Mouse (Mus musculus): ENCODE data around the gene Ccdc71. TPM values are rescaled to one million over a fixed set of nuclear protein-coding genes. Genes with fewer than 3 reads are reported as not detected.

The Ccdc71 gene
- polyA plus RNA-seq, 1 experiment from 2014 or later = 29.7 TPM

- Histone ChIP-seq H3K9me3 (ENCODE audit: control insufficient read depth, low read length) (no peaks in the 10 kb centered on the region), H3K4me2 (replicated peaks; ENCODE audit: low read depth) (peak overlapping the region; percentile 84), H3K4me1 (replicated peaks; ENCODE audit: control insufficient read depth, insufficient read depth) (peaks cover 4% of the 10 kb centered on the region; the same call in 1 of the 2 replicates), H3K36me3 (ENCODE audit: control insufficient read depth, insufficient read depth, low read length) (peaks cover 37% of the 10 kb centered on the region), H3K4me3 (ENCODE audit: low read depth, low read length) (peak overlapping the region; percentile 96), H3K9ac (ENCODE audit: low read length) (peak overlapping the region; percentile 96), H3K27ac (replicated peaks) (peak overlapping the region; percentile 99), H3K27me3 (ENCODE audit: control insufficient read depth, insufficient read depth, low read length) (no peaks in the 10 kb centered on the region)
- no peak for DNase-seq (ENCODE audit: low spot score)
- WGBS = 73% methylated on average over 16 of the region's 16 CpGs
- ATAC-seq (ENCODE audit: low FRiP score, low TSS enrichment) = no peak
- TF ChIP-seq EP300 (optimal IDR thresholded peaks at IDR 0.05) (no peak), CTCF (IDR thresholded peaks at IDR 0.05; ENCODE audit: low read depth) (no peak)
Observed at GRCm38 (mm10) chr9:108492043-108492750, 31.9 kb downstream of the Ccdc71 start.

GRCm38 (mm10) chr9:108493246-108493645 is 32.9 kb downstream of the Ccdc71 start:
- no peak for ATAC-seq (ENCODE audit: low FRiP score, low TSS enrichment)

GRCm38 (mm10) chr9:108494146-108494825 is 34.0 kb downstream of the Ccdc71 start:
- Histone ChIP-seq H3K9me3 (ENCODE audit: control insufficient read depth, low read length) (no peaks in the 10 kb centered on the region), H3K4me3 (ENCODE audit: low read depth, low read length) (no peak overlapping the region), H3K4me1 (replicated peaks; ENCODE audit: control insufficient read depth, insufficient read depth) (peaks cover 4% of the 10 kb centered on the region; the same call in 1 of the 2 replicates), H3K27ac (replicated peaks) (no peak overlapping the region), H3K36me3 (ENCODE audit: control insufficient read depth, insufficient read depth, low read length) (peaks cover 44% of the 10 kb centered on the region), H3K9ac (ENCODE audit: low read length) (no peak overlapping the region), H3K27me3 (ENCODE audit: control insufficient read depth, insufficient read depth, low read length) (no peaks in the 10 kb centered on the region), H3K4me2 (replicated peaks; ENCODE audit: low read depth) (no peak overlapping the region)
- 95% methylated on average over 19 of the region's 19 CpGs for WGBS
- TF ChIP-seq CTCF (IDR thresholded peaks at IDR 0.05; ENCODE audit: low read depth) (no peak), EP300 (optimal IDR thresholded peaks at IDR 0.05) (no peak)
- DNase-seq (ENCODE audit: low spot score) (no peak), ATAC-seq (ENCODE audit: low FRiP score, low TSS enrichment) (no peak)

More at GRCm38 (mm10) chr9:108493246-108493645, 32.9 kb downstream of the Ccdc71 start:
- Histone ChIP-seq H3K9ac (ENCODE audit: low read length) (no peak overlapping the region), H3K27me3 (ENCODE audit: control insufficient read depth, insufficient read depth, low read length) (no peaks in the 10 kb centered on the region), H3K9me3 (ENCODE audit: control insufficient read depth, low read length) (no peaks in the 10 kb centered on the region), H3K4me2 (replicated peaks; ENCODE audit: low read depth) (no peak overlapping the region), H3K36me3 (ENCODE audit: control insufficient read depth, insufficient read depth, low read length) (peaks cover 33% of the 10 kb centered on the region), H3K4me1 (replicated peaks; ENCODE audit: control insufficient read depth, insufficient read depth) (peaks cover 4% of the 10 kb centered on the region; the same call in 1 of the 2 replicates), H3K4me3 (ENCODE audit: low read depth, low read length) (no peak overlapping the region), H3K27ac (replicated peaks) (no peak overlapping the region)
- no peak for TF ChIP-seq CTCF (IDR thresholded peaks at IDR 0.05; ENCODE audit: low read depth)
- TF ChIP-seq EP300 (optimal IDR thresholded peaks at IDR 0.05) = no peak
- no peak for DNase-seq (ENCODE audit: low spot score)
- WGBS = 91% methylated on average over 8 of the region's 8 CpGs

GRCm38 (mm10) chr9:108494905-108495304 is 34.6 kb downstream of the Ccdc71 start:
- H3K9ac ChIP-seq (ENCODE audit: low read length) = no peak overlapping the region
- no peaks in the 10 kb centered on the region for H3K9me3 ChIP-seq (ENCODE audit: control insufficient read depth, low read length)
- no peak overlapping the region for H3K4me3 ChIP-seq (ENCODE audit: low read depth, low read length)
- no peak overlapping the region for H3K4me2 ChIP-seq (replicated peaks; ENCODE audit: low read depth)
- H3K27ac ChIP-seq (replicated peaks) = no peak overlapping the region
- no peaks in the 10 kb centered on the region for H3K27me3 ChIP-seq (ENCODE audit: control insufficient read depth, insufficient read depth, low read length)
- no peak for DNase-seq (ENCODE audit: low spot score)
- H3K4me1 ChIP-seq (replicated peaks; ENCODE audit: control insufficient read depth, insufficient read depth) = peaks cover 4% of the 10 kb centered on the region; the same call in 1 of the 2 replicates
- H3K36me3 ChIP-seq (ENCODE audit: control insufficient read depth, insufficient read depth, low read length) = peaks cover 50% of the 10 kb centered on the region
- no peak for TF ChIP-seq CTCF (IDR thresholded peaks at IDR 0.05; ENCODE audit: low read depth)
- no peak for TF ChIP-seq EP300 (optimal IDR thresholded peaks at IDR 0.05)
- 85% methylated on average over 10 of the region's 10 CpGs for WGBS
- ATAC-seq (ENCODE audit: low FRiP score, low TSS enrichment) = no peak

- peaks cover 53% of the 10 kb centered on the region for H3K36me3 ChIP-seq (ENCODE audit: control insufficient read depth, insufficient read depth, low read length)
- H3K4me1 ChIP-seq (replicated peaks; ENCODE audit: control insufficient read depth, insufficient read depth) = no peaks in the 10 kb centered on the region
- no peak for TF ChIP-seq EP300 (optimal IDR thresholded peaks at IDR 0.05)
- TF ChIP-seq CTCF (IDR thresholded peaks at IDR 0.05; ENCODE audit: low read depth) = no peak
- no peak overlapping the region for H3K9ac ChIP-seq (ENCODE audit: low read length)
- no peaks in the 10 kb centered on the region for H3K27me3 ChIP-seq (ENCODE audit: control insufficient read depth, insufficient read depth, low read length)
- H3K4me2 ChIP-seq (replicated peaks; ENCODE audit: low read depth) = no peak overlapping the region
- no peak overlapping the region for H3K4me3 ChIP-seq (ENCODE audit: low read depth, low read length)
- no peak for DNase-seq (ENCODE audit: low spot score)
- no peak for ATAC-seq (ENCODE audit: low FRiP score, low TSS enrichment)
- 91% methylated on average over 7 of the region's 7 CpGs for WGBS
- H3K9me3 ChIP-seq (ENCODE audit: control insufficient read depth, low read length) = no peaks in the 10 kb centered on the region
- H3K27ac ChIP-seq (replicated peaks) = no peak overlapping the region
Observed at GRCm38 (mm10) chr9:108499231-108499630, 38.9 kb downstream of the Ccdc71 start.

GRCm38 (mm10) chr9:108499943-108500342 is 39.6 kb downstream of the Ccdc71 start:
- TF ChIP-seq EP300 (optimal IDR thresholded peaks at IDR 0.05) = no peak
- no peak for TF ChIP-seq CTCF (IDR thresholded peaks at IDR 0.05; ENCODE audit: low read depth)
- 92% methylated on average over 15 of the region's 15 CpGs for WGBS
- H3K36me3 ChIP-seq (ENCODE audit: control insufficient read depth, insufficient read depth, low read length) = peaks cover 51% of the 10 kb centered on the region
- no peaks in the 10 kb centered on the region for H3K27me3 ChIP-seq (ENCODE audit: control insufficient read depth, insufficient read depth, low read length)
- H3K4me2 ChIP-seq (replicated peaks; ENCODE audit: low read depth) = no peak overlapping the region
- H3K4me3 ChIP-seq (ENCODE audit: low read depth, low read length) = no peak overlapping the region
- no peaks in the 10 kb centered on the region for H3K4me1 ChIP-seq (replicated peaks; ENCODE audit: control insufficient read depth, insufficient read depth)
- no peak overlapping the region; the same call in 1 of the 2 replicates for H3K27ac ChIP-seq (replicated peaks)
- no peaks in the 10 kb centered on the region for H3K9me3 ChIP-seq (ENCODE audit: control insufficient read depth, low read length)
- DNase-seq (ENCODE audit: low spot score) (no peak), ATAC-seq (ENCODE audit: low FRiP score, low TSS enrichment) (no peak; the same call in 1 of the 2 replicates)
- no peak overlapping the region for H3K9ac ChIP-seq (ENCODE audit: low read length)

Data from stomach, postnatal 0 days (tissue).